Mouse (Mus musculus) olfactory bulb, adult 2 months (tissue): Measurements from ENCODE around the gene Itpk1.

Experiments used
- CTCF ChIP-seq: fragments of 200-500 bp; IDR thresholded peaks from 2 replicates; pipeline ENCODE4 v1.5.1; 2012; ENCODE audit warnings: low read depth, mild to moderate bottlenecking, low read length, moderate library complexity; ENCODE audit not compliant: insufficient read depth
- POLR2A ChIP-seq: fragments of 200-500 bp; IDR thresholded peaks from 2 replicates; pipeline ENCODE4 v1.6.1; 2012; ENCODE audit warnings: mild to moderate bottlenecking, low read depth, low read length, moderate library complexity; ENCODE audit not compliant: insufficient read depth

- TF ChIP-seq POLR2A (no peak), CTCF (no peak)
Measured at GRCm38 (mm10) chr12:102725761-102726175, 21.0 kb upstream of the Itpk1 start.
